Mouse (Mus musculus) myocyte (in vitro differentiated cells): ENCODE data around the gene Ehbp1. TPM values are rescaled to one million over a fixed set of nuclear protein-coding genes. Genes with fewer than 3 reads are reported as not detected.

ENCODE experiments used
- H3K27me3 ChIP-seq: one replicate; pipeline ENCODE4 v1.6.1; 2011; ENCODE audit not compliant: control insufficient read depth, insufficient read depth, insufficient read length
- H3K36me3 ChIP-seq: one replicate; pipeline ENCODE4 v1.6.1; 2011; ENCODE audit not compliant: control insufficient read depth, insufficient read depth
- H3K4me2 ChIP-seq: one replicate; pipeline ENCODE4 v1.6.1; 2011; ENCODE audit warnings: low read depth, control low read depth
- H3K4me3 ChIP-seq: one replicate; pipeline ENCODE4 v1.5.1; 2011; ENCODE audit warnings: mild to moderate bottlenecking, control low read depth, moderate library complexity
- H3K79me2 ChIP-seq: one replicate; pipeline ENCODE4 v1.6.1; 2011; ENCODE audit not compliant: control insufficient read depth, insufficient read depth
- H3ac ChIP-seq: one replicate; pipeline ENCODE4 v1.6.1; 2011; ENCODE audit not compliant: control insufficient read depth, insufficient read length
- CEBPB ChIP-seq: IDR thresholded peaks from 2 replicates; pipeline ENCODE4 v1.6.1; 2011; ENCODE audit warnings: mild to moderate bottlenecking, moderate library complexity; ENCODE audit not compliant: poor library complexity, insufficient read depth, severe bottlenecking
- E2F4 ChIP-seq: IDR thresholded peaks from one replicate; pipeline ENCODE4 v1.6.1; 2011; ENCODE audit warnings: mild to moderate bottlenecking, control low read depth, moderate library complexity; ENCODE audit not compliant: insufficient read depth
- MAX ChIP-seq: IDR thresholded peaks from one replicate; pipeline ENCODE4 v1.6.1; 2011; ENCODE audit warnings: low read depth, mild to moderate bottlenecking, control low read depth
- MYOD1 ChIP-seq, 3 experiments: IDR thresholded peaks; one replicate each; pipeline ENCODE4 v1.6.1; 2011; ENCODE audit warnings: control low read depth in 2 of 3, low read depth in 2 of 3, mild to moderate bottlenecking in 2 of 3, moderate library complexity in 1 of 3; ENCODE audit not compliant: insufficient read length in 2 of 3, control insufficient read depth in 1 of 3
- MYOG ChIP-seq, 3 experiments: IDR thresholded peaks; one replicate each; pipeline ENCODE4 v1.6.1; 2011; ENCODE audit warnings: control low read depth in 2 of 3, low read depth in 2 of 3, mild to moderate bottlenecking in 2 of 3; ENCODE audit not compliant: insufficient read length in 2 of 3, control insufficient read depth in 1 of 3, insufficient read depth in 1 of 3
- POLR2A ChIP-seq: IDR thresholded peaks from one replicate; pipeline ENCODE4 v1.6.1; 2011; ENCODE audit warnings: low read depth, mild to moderate bottlenecking, control low read depth, moderate library complexity; ENCODE audit not compliant: insufficient read length
- POLR2AphosphoS2 ChIP-seq: IDR thresholded peaks from one replicate; pipeline ENCODE4 v1.6.1; 2011; ENCODE audit warnings: low read depth, control low read depth; ENCODE audit not compliant: insufficient read length
- REST ChIP-seq: IDR thresholded peaks from one replicate; pipeline ENCODE4 v1.6.1; 2011; ENCODE audit warnings: mild to moderate bottlenecking, control low read depth, moderate library complexity; ENCODE audit not compliant: insufficient read depth, insufficient read length
- SRF ChIP-seq: IDR thresholded peaks from one replicate; pipeline ENCODE4 v1.6.1; 2011; ENCODE audit warnings: low read depth; ENCODE audit not compliant: control insufficient read depth, insufficient read length
- TCF12 ChIP-seq: IDR thresholded peaks from one replicate; pipeline ENCODE4 v1.6.1; 2011; ENCODE audit warnings: mild to moderate bottlenecking, control low read depth; ENCODE audit not compliant: poor library complexity, insufficient read depth, severe bottlenecking
- TCF3 ChIP-seq: IDR thresholded peaks from one replicate; pipeline ENCODE4 v1.6.1; 2011; ENCODE audit warnings: low read depth, control low read depth; ENCODE audit not compliant: insufficient read length
- USF1 ChIP-seq: IDR thresholded peaks from one replicate; pipeline ENCODE4 v1.6.1; 2011; ENCODE audit warnings: low read depth, mild to moderate bottlenecking, control low read depth, moderate library complexity
- polyA plus RNA-seq: library from polyadenylated mRNA; unstranded; fragments of >200 nt; fragmentation: generic; extraction: Trizol; gene quantifications from one replicate; pipeline ENCODE4 v1.2.1, GENCODE M21; 2012; ENCODE audit warnings: missing spikeins

Ehbp1 gene
- polyA plus RNA-seq, 1 experiment = 4.0 TPM

DNA sequence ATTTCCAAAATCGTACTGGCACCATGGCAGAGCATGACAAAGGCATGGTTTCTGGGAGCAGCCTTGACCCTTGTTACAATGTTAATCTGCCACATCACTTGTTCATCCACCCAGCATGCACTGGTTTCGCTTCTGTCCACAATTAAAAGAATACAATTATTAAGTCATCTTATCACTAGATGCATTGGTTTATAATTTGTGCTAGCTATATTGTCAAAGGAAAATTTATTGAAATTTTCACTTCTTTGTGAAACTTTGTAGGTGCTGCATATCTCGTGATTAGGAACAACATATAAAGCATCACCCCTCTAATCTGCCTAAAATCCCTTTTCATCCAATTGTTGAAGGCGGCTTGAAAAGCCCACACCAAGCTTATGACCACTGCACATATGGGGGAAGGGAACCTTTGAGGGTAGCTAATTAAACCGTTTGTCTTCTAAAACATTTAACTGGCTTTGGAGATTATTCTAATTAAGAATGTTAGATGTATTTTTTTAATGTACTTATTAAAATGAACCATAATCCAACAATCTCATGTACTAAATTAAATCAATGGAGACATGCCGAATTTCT is 302.2 kb downstream of the Ehbp1 start:
- H3K79me2 ChIP-seq = no peaks in the 10 kb centered on the region
- no peak overlapping the region for H3ac ChIP-seq
- no peak overlapping the region for H3K4me2 ChIP-seq
- no peaks in the 10 kb centered on the region for H3K36me3 ChIP-seq
- TF ChIP-seq SRF = no peak
- no peak for TF ChIP-seq MAX
- no peak for TF ChIP-seq E2F4
- no peak for TF ChIP-seq MYOD1 (IDR thresholded peaks at IDR 0.05; ENCODE audit: control insufficient read depth in 1 of 3, insufficient read length in 2 of 3, low read depth in 2 of 3)
- TF ChIP-seq REST = no peak
- no peak for TF ChIP-seq POLR2AphosphoS2
- no peak for TF ChIP-seq USF1
- H3K4me3 ChIP-seq = no peak overlapping the region
- no peaks in the 10 kb centered on the region for H3K27me3 ChIP-seq

DNA sequence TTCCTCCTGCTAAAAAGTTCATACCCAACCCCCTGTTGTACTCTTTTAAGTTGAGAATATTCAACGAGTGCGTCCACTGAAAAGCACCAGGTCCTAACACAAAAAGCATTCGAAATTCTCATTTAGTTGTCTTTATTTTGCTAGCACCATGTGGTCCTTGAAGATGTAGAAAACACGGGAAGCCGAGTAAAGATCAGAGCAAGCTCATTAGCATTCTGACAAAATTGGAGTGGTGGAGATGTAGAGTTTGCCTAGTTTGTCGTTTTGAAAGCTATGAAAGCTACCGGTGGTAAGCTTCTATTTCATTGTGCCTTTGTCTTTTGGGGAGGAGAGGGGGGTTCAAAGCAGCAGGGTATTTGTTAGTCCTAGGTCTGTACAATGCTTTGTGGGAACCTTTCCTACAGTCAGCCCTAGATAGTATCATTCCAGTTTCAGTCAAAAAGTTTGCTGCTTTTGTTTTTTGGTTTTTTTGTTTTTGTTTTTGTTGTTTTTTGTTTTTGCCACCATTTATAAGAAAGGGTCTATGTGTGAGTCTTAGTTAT is 307.5 kb downstream of the Ehbp1 start:
- H3K36me3 ChIP-seq = no peaks in the 10 kb centered on the region
- no peak overlapping the region for H3ac ChIP-seq
- H3K4me2 ChIP-seq = no peak overlapping the region
- no peaks in the 10 kb centered on the region for H3K27me3 ChIP-seq
- no peak overlapping the region for H3K4me3 ChIP-seq
- H3K79me2 ChIP-seq = no peaks in the 10 kb centered on the region
- TF ChIP-seq MAX = no peak
- no peak for TF ChIP-seq SRF
- TF ChIP-seq MYOG (IDR thresholded peaks at IDR 0.05; ENCODE audit: control insufficient read depth in 1 of 3, insufficient read depth in 1 of 3, insufficient read length in 2 of 3, low read depth in 2 of 3) = no peak
- TF ChIP-seq MYOD1 (IDR thresholded peaks at IDR 0.05; ENCODE audit: control insufficient read depth in 1 of 3, insufficient read length in 2 of 3, low read depth in 2 of 3) = no peak
- no peak for TF ChIP-seq POLR2A

DNA sequence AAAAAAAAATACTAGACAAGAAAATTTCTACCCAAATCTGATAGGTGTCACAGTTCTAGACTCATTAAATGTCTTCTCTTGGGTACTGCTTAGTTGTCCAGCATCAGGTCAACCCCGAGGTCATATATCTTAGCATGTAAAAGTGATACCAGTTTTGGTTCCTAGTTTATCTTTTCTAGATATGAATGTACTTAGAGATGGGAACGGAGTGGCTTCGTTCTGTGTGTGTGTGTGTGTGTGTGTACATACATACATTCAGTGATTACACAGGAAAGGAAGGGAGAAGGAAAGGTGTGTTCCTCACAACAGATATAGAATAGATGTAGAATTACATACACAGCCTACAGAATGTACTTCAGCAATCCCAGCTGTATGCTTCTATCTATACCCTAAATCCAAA is 308.5 kb downstream of the Ehbp1 start:
- Histone ChIP-seq H3K79me2 (no peaks in the 10 kb centered on the region), H3K4me2 (no peak overlapping the region), H3K36me3 (no peaks in the 10 kb centered on the region), H3K4me3 (no peak overlapping the region), H3ac (no peak overlapping the region), H3K27me3 (no peaks in the 10 kb centered on the region)
- TF ChIP-seq SRF (no peak), REST (no peak), MYOD1 (IDR thresholded peaks at IDR 0.05; ENCODE audit: control insufficient read depth in 1 of 3, insufficient read length in 2 of 3, low read depth in 2 of 3) (no peak), TCF3 (no peak)

DNA sequence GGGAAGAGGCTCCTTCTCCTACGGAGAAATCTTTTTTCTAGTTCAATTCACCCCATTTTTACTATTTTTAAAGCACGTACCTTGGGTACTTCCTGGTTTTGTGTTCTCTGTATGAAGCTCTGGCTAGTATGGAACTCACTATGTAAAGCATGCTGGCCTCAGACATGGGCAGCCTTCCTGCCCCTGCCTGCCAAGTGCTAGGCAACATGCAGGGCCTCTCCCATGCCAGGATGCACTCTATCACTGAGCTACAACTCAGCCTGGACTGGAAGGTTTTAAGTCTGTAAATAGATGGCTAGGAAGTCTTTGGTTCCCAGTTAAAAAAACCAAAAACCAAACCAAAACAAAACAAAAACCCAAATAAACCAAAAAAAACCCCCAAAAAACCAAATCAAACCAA is 321.5 kb downstream of the Ehbp1 start:
- Histone ChIP-seq H3K4me3 (no peak overlapping the region), H3K36me3 (no peaks in the 10 kb centered on the region), H3K27me3 (no peaks in the 10 kb centered on the region), H3ac (no peak overlapping the region), H3K4me2 (no peak overlapping the region), H3K79me2 (no peaks in the 10 kb centered on the region)
- TF ChIP-seq TCF3 (no peak), POLR2A (no peak), MAX (no peak), MYOG (IDR thresholded peaks at IDR 0.05; ENCODE audit: control insufficient read depth in 1 of 3, insufficient read depth in 1 of 3, insufficient read length in 2 of 3, low read depth in 2 of 3) (no peak), USF1 (no peak), E2F4 (no peak), TCF12 (no peak), SRF (no peak), MYOD1 (IDR thresholded peaks at IDR 0.05; ENCODE audit: control insufficient read depth in 1 of 3, insufficient read length in 2 of 3, low read depth in 2 of 3) (no peak), POLR2AphosphoS2 (no peak), CEBPB (no peak), REST (no peak)

DNA sequence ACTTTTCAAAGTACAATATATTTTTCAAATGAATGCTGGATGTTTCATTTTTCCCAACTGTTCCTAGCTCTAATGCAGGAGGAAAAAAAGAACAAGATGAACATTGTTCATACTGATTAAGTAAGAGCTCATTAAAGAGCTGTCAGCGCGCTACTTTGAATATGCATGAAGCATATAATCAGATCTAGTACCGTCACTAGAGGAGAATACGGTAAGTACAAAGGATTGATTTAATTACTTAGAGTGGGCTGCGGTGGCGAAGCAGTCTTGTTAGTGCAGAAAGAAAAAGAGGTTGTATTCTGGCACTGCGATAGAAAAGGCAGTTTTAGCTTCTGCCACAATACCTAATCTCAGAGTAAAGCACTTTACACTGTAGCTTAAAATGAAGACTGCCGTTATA is 324.6 kb downstream of the Ehbp1 start:
- H3ac ChIP-seq = no peak overlapping the region
- H3K27me3 ChIP-seq = no peaks in the 10 kb centered on the region
- no peak for TF ChIP-seq USF1
- TF ChIP-seq SRF = no peak
- no peak for TF ChIP-seq E2F4
- TF ChIP-seq MYOG (IDR thresholded peaks at IDR 0.05; ENCODE audit: control insufficient read depth in 1 of 3, insufficient read depth in 1 of 3, insufficient read length in 2 of 3, low read depth in 2 of 3) = no peak
- TF ChIP-seq TCF12 = no peak
- TF ChIP-seq MYOD1 (IDR thresholded peaks at IDR 0.05; ENCODE audit: control insufficient read depth in 1 of 3, insufficient read length in 2 of 3, low read depth in 2 of 3) = no peak
- TF ChIP-seq MAX = no peak
- no peak for TF ChIP-seq POLR2AphosphoS2
- TF ChIP-seq CEBPB = no peak
- no peak for TF ChIP-seq POLR2A
- no peak for TF ChIP-seq TCF3
- no peak for TF ChIP-seq REST
- no peaks in the 10 kb centered on the region for H3K79me2 ChIP-seq
- no peak overlapping the region for H3K4me3 ChIP-seq
- H3K4me2 ChIP-seq = no peak overlapping the region
- H3K36me3 ChIP-seq = no peaks in the 10 kb centered on the region

DNA sequence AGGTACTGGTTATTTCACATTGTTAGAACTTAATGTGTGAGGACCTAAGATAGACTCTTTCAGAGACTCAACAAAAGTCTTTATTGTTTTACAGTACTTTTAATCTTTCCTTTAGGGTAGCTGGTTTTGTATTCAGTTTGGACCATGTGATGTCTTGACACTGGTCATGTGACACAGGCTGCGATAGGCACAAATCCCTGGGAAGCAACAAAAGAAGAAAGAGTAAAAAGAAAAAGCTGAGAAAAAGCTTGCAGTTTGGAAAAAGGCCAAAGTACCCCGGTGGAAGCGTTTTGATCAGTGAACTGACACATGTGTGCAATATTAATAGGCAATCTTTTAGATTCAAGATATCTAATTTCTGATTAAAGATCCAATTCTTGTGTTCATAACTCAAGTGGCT is 325.8 kb downstream of the Ehbp1 start:
- Histone ChIP-seq H3K79me2 (no peaks in the 10 kb centered on the region), H3K4me2 (no peak overlapping the region), H3K4me3 (no peak overlapping the region), H3ac (no peak overlapping the region), H3K36me3 (no peaks in the 10 kb centered on the region), H3K27me3 (no peaks in the 10 kb centered on the region)
- TF ChIP-seq USF1 (peak; percentile 17), POLR2A (no peak), TCF12 (no peak)
